ENCODE assay signal across 8 mouse cellular contexts in genomic region chr16:33942341-33942740, GRCm38 (mm10). TPM values are rescaled to one million over a fixed set of nuclear protein-coding genes. Genes with fewer than 3 reads are reported as not detected.
A peak's percentile ranks its signal among the peaks of the same experiment; 100 is the strongest.
DNase-seq lines count a peak whose midpoint lies in the region; ATAC-seq lines count a peak whose summit lies in the region.

No protein-coding gene starts in this region.

- peak; percentile 54 for DNase-seq in hindbrain, embryonic 10.5 days (ENCODE audit: low spot score)
- no peak for DNase-seq in hindbrain, embryonic 14.5 days (ENCODE audit: low spot score)
- peak; percentile 54 for DNase-seq in embryo, embryonic 10 days (ENCODE audit: low spot score)
- DNase-seq in limb, embryonic 10.5 days (ENCODE audit: low spot score): peak; percentile 56
- DNase-seq in left cerebral cortex, adult 18-20 months (ENCODE audit: low spot score in 2 of 2): no peak
- DNase-seq in frontal cortex, postnatal 14 days (ENCODE audit: low spot score in 2 of 2): no peak
- no peak for DNase-seq in urinary bladder, adult 2 months (ENCODE audit: low spot score)

- peaks cover 68% of the 10 kb centered on the region for H3K4me1 ChIP-seq in hindbrain, embryonic 10.5 days (replicated peaks)
- H3K4me1 ChIP-seq in hindbrain, embryonic 14.5 days (replicated peaks; ENCODE audit: control insufficient read depth, insufficient read depth, low read length): peaks cover 19% of the 10 kb centered on the region
- peaks cover 74 to 87% of the 10 kb centered on the region in 2 experiments for H3K4me1 ChIP-seq in heart, embryonic 14.5 days (ENCODE audit: control insufficient read depth in 2 of 2, insufficient read depth in 2 of 2, low read length in 2 of 2)
- H3K4me1 ChIP-seq in limb, embryonic 10.5 days: peaks cover 98% of the 10 kb centered on the region

- ATAC-seq in hindbrain, embryonic 14.5 days (ENCODE audit: low FRiP score): no peak
- ATAC-seq in heart, embryonic 14.5 days (ENCODE audit: insufficient number of reproducible peaks, insufficient read depth, low FRiP score, low read depth): 0 out of 2 replicates have a peak, but pooled peaks have one; percentile 10

- no peak overlapping the region for H3K4me3 ChIP-seq in hindbrain, embryonic 10.5 days
- H3K4me3 ChIP-seq in hindbrain, embryonic 14.5 days (replicated peaks; ENCODE audit: low read length): no peak overlapping the region
- no peak overlapping the region for H3K4me3 ChIP-seq in heart, embryonic 14.5 days (ENCODE audit: control insufficient read depth in 1 of 2, insufficient read depth in 1 of 2, low read depth in 1 of 2, low read length in 2 of 2)
- H3K4me3 ChIP-seq in limb, embryonic 10.5 days: no peak overlapping the region

- peak overlapping the region; percentile 75; the same call in 1 of the 2 replicates for H3K27ac ChIP-seq in hindbrain, embryonic 10.5 days
- no peak overlapping the region for H3K27ac ChIP-seq in hindbrain, embryonic 14.5 days
- H3K27ac ChIP-seq in heart, embryonic 14.5 days (replicated peaks in 1 of 2; ENCODE audit: control insufficient read depth in 1 of 2, insufficient read depth in 1 of 2, low read depth in 2 of 2, low read length in 2 of 2): peak overlapping the region; percentile 75 to 92; a peak in 3 of 4 replicates
- H3K27ac ChIP-seq in limb, embryonic 10.5 days: peak overlapping the region; percentile 71

- no peak overlapping the region for H3K4me2 ChIP-seq in hindbrain, embryonic 14.5 days (replicated peaks)
- H3K4me2 ChIP-seq in heart, embryonic 14.5 days (ENCODE audit: low read length): no peak overlapping the region

- H3K9ac ChIP-seq in hindbrain, embryonic 14.5 days: no peak overlapping the region
- H3K9ac ChIP-seq in heart, embryonic 14.5 days (ENCODE audit: low read length): peak overlapping the region; percentile 49; the same call in 1 of the 2 replicates

- no peaks in the 10 kb centered on the region for H3K36me3 ChIP-seq in hindbrain, embryonic 10.5 days
- H3K36me3 ChIP-seq in hindbrain, embryonic 14.5 days (replicated peaks; ENCODE audit: control insufficient read depth, insufficient read depth): no peaks in the 10 kb centered on the region
- H3K36me3 ChIP-seq in heart, embryonic 14.5 days (ENCODE audit: control insufficient read depth, insufficient read depth, low read length): peaks cover 4% of the 10 kb centered on the region
- peaks cover 47% of the 10 kb centered on the region for H3K36me3 ChIP-seq in limb, embryonic 10.5 days

- 64% methylated on average over 11 of the region's 11 CpGs for WGBS in hindbrain, embryonic 10.5 days
- 54% methylated on average over 11 of the region's 11 CpGs for WGBS in hindbrain, embryonic 14.5 days
- 44% methylated on average over 11 of the region's 11 CpGs for WGBS in heart, embryonic 14.5 days
- 56% methylated on average over 11 of the region's 11 CpGs for WGBS in limb, embryonic 10.5 days

- H3K9me3 ChIP-seq in hindbrain, embryonic 10.5 days: no peaks in the 10 kb centered on the region
- no peaks in the 10 kb centered on the region for H3K9me3 ChIP-seq in hindbrain, embryonic 14.5 days (ENCODE audit: control insufficient read depth, low read length)
- H3K9me3 ChIP-seq in heart, embryonic 14.5 days (ENCODE audit: control insufficient read depth, low read length): no peaks in the 10 kb centered on the region
- no peaks in the 10 kb centered on the region for H3K9me3 ChIP-seq in limb, embryonic 10.5 days (replicated peaks)

- no peaks in the 10 kb centered on the region for H3K27me3 ChIP-seq in hindbrain, embryonic 10.5 days (ENCODE audit: insufficient read depth, poor library complexity, severe bottlenecking)
- no peaks in the 10 kb centered on the region for H3K27me3 ChIP-seq in hindbrain, embryonic 14.5 days (ENCODE audit: control insufficient read depth, insufficient read depth, low read length)
- H3K27me3 ChIP-seq in heart, embryonic 14.5 days (ENCODE audit: control insufficient read depth, insufficient read depth, low read length): no peaks in the 10 kb centered on the region
- H3K27me3 ChIP-seq in limb, embryonic 10.5 days (ENCODE audit: low read depth, poor library complexity, severe bottlenecking): no peaks in the 10 kb centered on the region

RNA-seq across cellular contexts. Expression of gene Umps, which starts 24.5 kb away (rescaled TPM):
- 63.8 and 87.1 TPM in 2 replicates for polyA plus RNA-seq in hindbrain, embryonic 10.5 days (2016; fragmentation: Nextera tagmentation; extraction: Ambion mirVana)
- 24.2 and 28.5 TPM in 2 replicates for polyA plus RNA-seq in hindbrain, embryonic 14.5 days (2014; fragmentation: Nextera tagmentation; extraction: Ambion mirVana)
- polyA plus RNA-seq in heart, embryonic 14.5 days (2014; fragmentation: Nextera tagmentation; extraction: Ambion mirVana): 26.9 and 29.7 TPM in 2 replicates
- 107 and 119 TPM in 2 replicates for polyA plus RNA-seq in limb, embryonic 10.5 days (2016; fragmentation: Nextera tagmentation; extraction: Ambion mirVana)
- 10 to 100 TPM; 14.9 to 15.8 TPM for total RNA-seq in left cerebral cortex, adult 18-20 months (2021)
- polyA plus RNA-seq in urinary bladder, adult 2 months (2012; rRNA removed): 10.7 and 10.9 TPM in 2 replicates

Comparison
In these comparisons a context has a peak if more than half of its experiments do, and no peak if none do; other contexts are left out.
1. DNase-seq: peak in hindbrain, embryonic 10.5 days (single experiment), embryo, embryonic 10 days (single experiment) and limb, embryonic 10.5 days (single experiment); none in hindbrain, embryonic 14.5 days (single experiment), left cerebral cortex, adult 18-20 months (0 of 2), frontal cortex, postnatal 14 days (0 of 2) and urinary bladder, adult 2 months (single experiment).